Mouse (Mus musculus): ENCODE measurements at regions not wholly inside any gene's neighbourhood (a gene's known extent, or its start where the extent isn't known, plus 50 kb on each side); places are given as distances from the start of the nearest gene placed in this dataset.
A peak's percentile ranks its signal among the peaks of the same experiment; 100 is the strongest.

- no peak for ATAC-seq
These were observed 315.4 kb upstream of the Fign start for GRCm38 (mm10) chr2:64413263-64413662.

GRCm38 (mm10) chr2:64395946-64396345, 298.1 kb upstream of the Fign start:
- H3K27ac ChIP-seq (ENCODE audit: low read length), result no peak overlapping the region
- H3K27me3 ChIP-seq (ENCODE audit: control insufficient read depth, insufficient read depth, low read depth, low read length), result no peaks in the 10 kb centered on the region
- no peaks in the 10 kb centered on the region for H3K9me3 ChIP-seq (replicated peaks; ENCODE audit: control insufficient read depth, low read length, poor library complexity, severe bottlenecking)
- ATAC-seq, result 0 out of 2 replicates have a peak, but pooled peaks have one; percentile 34
- H3K4me2 ChIP-seq (ENCODE audit: low read length), result no peak overlapping the region
- no peaks in the 10 kb centered on the region for H3K36me3 ChIP-seq (ENCODE audit: control insufficient read depth, insufficient read depth, low read length)
- H3K4me1 ChIP-seq (ENCODE audit: control insufficient read depth, insufficient read depth, low read length), result no peaks in the 10 kb centered on the region
- no peak overlapping the region for H3K4me3 ChIP-seq (ENCODE audit: low read depth, low read length)
- 65% methylated on average over 4 of the region's 4 CpGs for WGBS
- H3K9ac ChIP-seq (ENCODE audit: low read depth, low read length), result no peak overlapping the region

More at GRCm38 (mm10) chr2:64413263-64413662, 315.4 kb upstream of the Fign start:
- Histone ChIP-seq H3K4me3 (ENCODE audit: low read depth, low read length) (no peak overlapping the region), H3K4me2 (ENCODE audit: low read length) (no peak overlapping the region), H3K27me3 (ENCODE audit: control insufficient read depth, insufficient read depth, low read depth, low read length) (no peaks in the 10 kb centered on the region), H3K4me1 (ENCODE audit: control insufficient read depth, insufficient read depth, low read length) (no peaks in the 10 kb centered on the region), H3K9me3 (replicated peaks; ENCODE audit: control insufficient read depth, low read length, poor library complexity, severe bottlenecking) (no peaks in the 10 kb centered on the region), H3K9ac (ENCODE audit: low read depth, low read length) (no peak overlapping the region), H3K27ac (ENCODE audit: low read length) (no peak overlapping the region), H3K36me3 (ENCODE audit: control insufficient read depth, insufficient read depth, low read length) (no peaks in the 10 kb centered on the region)

GRCm38 (mm10) chr2:64394619-64395294, 296.9 kb upstream of the Fign start:
- no peak overlapping the region for H3K4me3 ChIP-seq (ENCODE audit: low read depth, low read length)
- no peaks in the 10 kb centered on the region for H3K27me3 ChIP-seq (ENCODE audit: control insufficient read depth, insufficient read depth, low read depth, low read length)
- peak; percentile 75 for ATAC-seq
- no peak overlapping the region for H3K9ac ChIP-seq (ENCODE audit: low read depth, low read length)
- 7% methylated on average over 11 of the region's 11 CpGs for WGBS
- no peaks in the 10 kb centered on the region for H3K4me1 ChIP-seq (ENCODE audit: control insufficient read depth, insufficient read depth, low read length)
- no peak overlapping the region for H3K27ac ChIP-seq (ENCODE audit: low read length)
- no peaks in the 10 kb centered on the region for H3K36me3 ChIP-seq (ENCODE audit: control insufficient read depth, insufficient read depth, low read length)
- no peak overlapping the region; the same call in 1 of the 2 replicates for H3K4me2 ChIP-seq (ENCODE audit: low read length)
- H3K9me3 ChIP-seq (replicated peaks; ENCODE audit: control insufficient read depth, low read length, poor library complexity, severe bottlenecking), result no peaks in the 10 kb centered on the region

GRCm38 (mm10) chr2:64394199-64394598, 296.4 kb upstream of the Fign start:
- no peaks in the 10 kb centered on the region for H3K36me3 ChIP-seq (ENCODE audit: control insufficient read depth, insufficient read depth, low read length)
- peak; percentile 6; the same call in 1 of the 2 replicates for ATAC-seq
- H3K4me1 ChIP-seq (ENCODE audit: control insufficient read depth, insufficient read depth, low read length), result no peaks in the 10 kb centered on the region
- no peaks in the 10 kb centered on the region for H3K9me3 ChIP-seq (replicated peaks; ENCODE audit: control insufficient read depth, low read length, poor library complexity, severe bottlenecking)
- 32% methylated on average over 8 of the region's 8 CpGs for WGBS
- no peak overlapping the region for H3K27ac ChIP-seq (ENCODE audit: low read length)
- H3K27me3 ChIP-seq (ENCODE audit: control insufficient read depth, insufficient read depth, low read depth, low read length), result no peaks in the 10 kb centered on the region
- no peak overlapping the region for H3K4me3 ChIP-seq (ENCODE audit: low read depth, low read length)
- no peak overlapping the region for H3K4me2 ChIP-seq (ENCODE audit: low read length)
- H3K9ac ChIP-seq (ENCODE audit: low read depth, low read length), result no peak overlapping the region

GRCm38 (mm10) chr2:64369791-64370190, 272.0 kb upstream of the Fign start:
- Histone ChIP-seq H3K4me1 (ENCODE audit: control insufficient read depth, insufficient read depth, low read length) (peaks cover 9% of the 10 kb centered on the region; the same call in 1 of the 2 replicates), H3K4me3 (ENCODE audit: low read depth, low read length) (no peak overlapping the region), H3K4me2 (ENCODE audit: low read length) (no peak overlapping the region), H3K9ac (ENCODE audit: low read depth, low read length) (no peak overlapping the region), H3K27me3 (ENCODE audit: control insufficient read depth, insufficient read depth, low read depth, low read length) (no peaks in the 10 kb centered on the region), H3K36me3 (ENCODE audit: control insufficient read depth, insufficient read depth, low read length) (no peaks in the 10 kb centered on the region), H3K9me3 (replicated peaks; ENCODE audit: control insufficient read depth, low read length, poor library complexity, severe bottlenecking) (no peaks in the 10 kb centered on the region), H3K27ac (ENCODE audit: low read length) (no peak overlapping the region)
- WGBS, result 3% methylated on average over 2 of the region's 2 CpGs
- ATAC-seq, result 0 out of 2 replicates have a peak, but pooled peaks have one; percentile 48

- H3K4me1 ChIP-seq (ENCODE audit: control insufficient read depth, insufficient read depth, low read length), result peaks cover 9% of the 10 kb centered on the region; the same call in 1 of the 2 replicates
- no peaks in the 10 kb centered on the region for H3K36me3 ChIP-seq (ENCODE audit: control insufficient read depth, insufficient read depth, low read length)
- H3K4me3 ChIP-seq (ENCODE audit: low read depth, low read length), result no peak overlapping the region
- no peak for ATAC-seq
- no peak overlapping the region for H3K4me2 ChIP-seq (ENCODE audit: low read length)
- H3K27me3 ChIP-seq (ENCODE audit: control insufficient read depth, insufficient read depth, low read depth, low read length), result no peaks in the 10 kb centered on the region
- H3K9ac ChIP-seq (ENCODE audit: low read depth, low read length), result no peak overlapping the region
- 60% methylated on average over 7 of the region's 7 CpGs for WGBS
- H3K27ac ChIP-seq (ENCODE audit: low read length), result no peak overlapping the region
- no peaks in the 10 kb centered on the region for H3K9me3 ChIP-seq (replicated peaks; ENCODE audit: control insufficient read depth, low read length, poor library complexity, severe bottlenecking)
These were observed 269.4 kb upstream of the Fign start for GRCm38 (mm10) chr2:64367188-64367587.

GRCm38 (mm10) chr2:64366528-64366927, 268.7 kb upstream of the Fign start:
- H3K4me1 ChIP-seq (ENCODE audit: control insufficient read depth, insufficient read depth, low read length), result peaks cover 9% of the 10 kb centered on the region; the same call in 1 of the 2 replicates
- H3K9me3 ChIP-seq (replicated peaks; ENCODE audit: control insufficient read depth, low read length, poor library complexity, severe bottlenecking), result no peaks in the 10 kb centered on the region
- no peak overlapping the region for H3K4me2 ChIP-seq (ENCODE audit: low read length)
- H3K27me3 ChIP-seq (ENCODE audit: control insufficient read depth, insufficient read depth, low read depth, low read length), result no peaks in the 10 kb centered on the region
- no peaks in the 10 kb centered on the region for H3K36me3 ChIP-seq (ENCODE audit: control insufficient read depth, insufficient read depth, low read length)
- no peak overlapping the region for H3K9ac ChIP-seq (ENCODE audit: low read depth, low read length)
- no peak overlapping the region for H3K27ac ChIP-seq (ENCODE audit: low read length)
- H3K4me3 ChIP-seq (ENCODE audit: low read depth, low read length), result no peak overlapping the region
- 40% methylated on average over 5 of the region's 5 CpGs for WGBS
- no peak for ATAC-seq

GRCm38 (mm10) chr2:64356286-64356685, 258.4 kb upstream of the Fign start:
- Histone ChIP-seq H3K27me3 (ENCODE audit: control insufficient read depth, insufficient read depth, low read depth, low read length) (no peaks in the 10 kb centered on the region), H3K4me3 (ENCODE audit: low read depth, low read length) (no peak overlapping the region), H3K9me3 (replicated peaks; ENCODE audit: control insufficient read depth, low read length, poor library complexity, severe bottlenecking) (no peaks in the 10 kb centered on the region), H3K36me3 (ENCODE audit: control insufficient read depth, insufficient read depth, low read length) (no peaks in the 10 kb centered on the region), H3K9ac (ENCODE audit: low read depth, low read length) (no peak overlapping the region), H3K4me2 (ENCODE audit: low read length) (no peak overlapping the region), H3K4me1 (ENCODE audit: control insufficient read depth, insufficient read depth, low read length) (no peaks in the 10 kb centered on the region), H3K27ac (ENCODE audit: low read length) (no peak overlapping the region)
- no peak for ATAC-seq
- WGBS, result 97% methylated on average over 4 of the region's 4 CpGs

GRCm38 (mm10) chr2:64325499-64325898, 227.7 kb upstream of the Fign start:
- Histone ChIP-seq H3K4me3 (ENCODE audit: low read depth, low read length) (no peak overlapping the region), H3K36me3 (ENCODE audit: control insufficient read depth, insufficient read depth, low read length) (no peaks in the 10 kb centered on the region), H3K9ac (ENCODE audit: low read depth, low read length) (no peak overlapping the region), H3K4me1 (ENCODE audit: control insufficient read depth, insufficient read depth, low read length) (no peaks in the 10 kb centered on the region), H3K4me2 (ENCODE audit: low read length) (no peak overlapping the region), H3K9me3 (replicated peaks; ENCODE audit: control insufficient read depth, low read length, poor library complexity, severe bottlenecking) (no peaks in the 10 kb centered on the region), H3K27ac (ENCODE audit: low read length) (no peak overlapping the region), H3K27me3 (ENCODE audit: control insufficient read depth, insufficient read depth, low read depth, low read length) (no peaks in the 10 kb centered on the region)
- ATAC-seq, result no peak
- WGBS, result 30% methylated on average over 2 of the region's 2 CpGs
